8 mouse cellular contexts compared by ENCODE assay signal in the genomic region with DNA sequence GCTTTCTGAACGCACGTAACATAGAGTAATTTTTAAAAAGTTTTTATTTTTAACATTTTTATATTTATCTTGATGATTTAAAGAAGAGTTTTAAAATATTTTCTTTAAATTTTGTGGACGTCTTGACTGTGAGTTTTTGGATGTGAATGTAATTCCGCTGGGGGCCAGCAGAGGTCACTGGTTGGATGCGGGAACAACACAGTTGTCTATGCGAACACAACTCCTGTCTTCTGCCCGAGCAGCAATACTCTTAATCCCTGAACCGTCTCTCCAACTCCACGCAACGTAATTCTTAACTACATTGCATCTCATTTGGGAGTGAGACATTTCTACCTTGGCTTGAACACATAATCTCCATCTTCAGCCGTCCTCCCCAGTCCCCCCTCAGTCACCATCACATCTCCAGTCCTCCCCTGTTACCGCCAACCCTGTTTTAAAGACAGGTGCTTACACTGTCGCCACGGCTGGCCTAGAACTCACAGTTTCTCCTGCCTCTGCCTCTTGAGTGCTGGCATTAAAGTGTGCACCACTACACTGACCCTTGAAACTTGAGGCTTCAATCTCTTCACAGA. TPM values are rescaled to one million over a fixed set of nuclear protein-coding genes. Genes with fewer than 3 reads are reported as not detected.
DNase-seq lines count a peak whose midpoint lies in the region; ATAC-seq and TF ChIP-seq lines count a peak whose summit lies in the region.

No protein-coding gene starts in this region.

- no peaks in the 10 kb centered on the region for H3K36me3 ChIP-seq in small intestine, adult 2 months (ENCODE audit: control insufficient read depth, insufficient read depth, low read length)

- no peaks in the 10 kb centered on the region for H3K27me3 ChIP-seq in small intestine, adult 2 months (ENCODE audit: control insufficient read depth, insufficient read depth, low read length)

- peak; percentile 91 for DNase-seq in heart, adult 11 months
- DNase-seq in heart, adult 9 months (ENCODE audit: low spot score in 2 of 2): no peak
- DNase-seq in cerebellum, postnatal 36 days: peak; percentile 84 to 85
- DNase-seq in gastrocnemius, adult 18-20 months (ENCODE audit: low spot score): peak; percentile 83
- DNase-seq in left cerebral cortex, postnatal 14 days (ENCODE audit: low spot score in 2 of 2): peak; percentile 81 to 88

- H3K27ac ChIP-seq in small intestine, adult 2 months (ENCODE audit: insufficient read depth, low read depth, low read length): no peak overlapping the region

- H3K4me3 ChIP-seq in small intestine, adult 2 months (ENCODE audit: low read depth, low read length): no peak overlapping the region

- 11% methylated on average over 14 of the region's 14 CpGs for WGBS in small intestine, adult 2 months

- no peak for TF ChIP-seq POLR2A in small intestine, adult 2 months (IDR thresholded peaks at IDR 0.05; ENCODE audit: low read depth, low read length)

- intact Hi-C loops in left cerebral cortex, postnatal 14 days (cut with DNase I): loop anchor here (1.0 to 5.0 kb wide), 3 partner anchors 33 to 160 kb away; partner anchors contain the start of genes Gm42957, Nudt17 and Pex11b

- TF ChIP-seq CTCF in small intestine, adult 2 months (IDR thresholded peaks at IDR 0.05; ENCODE audit: extremely low read depth, insufficient read length, insufficient replicate concordance, low read depth, low read length): peak; percentile 81; the same call in 1 of the 2 replicates

- peak; percentile 78 for ATAC-seq in inflammation-experienced regulatory T-cells, adult 6 months
- ATAC-seq in megakaryocyte-erythroid progenitor cell, adult 5-6 weeks (replicated peaks; ENCODE audit: low FRiP score, low TSS enrichment, poor library complexity, severe bottlenecking): peak; percentile 79

- H3K4me1 ChIP-seq in small intestine, adult 2 months (ENCODE audit: control insufficient read depth, insufficient read depth, insufficient read length, low read length): peaks cover 4% of the 10 kb centered on the region; the same call in 1 of the 2 replicates

RNA-seq across cellular contexts. Expression of gene Txnip, which starts 10.3 kb away (rescaled TPM):
- 100 to 1,000 TPM; 344 to 646 TPM for total RNA-seq in gastrocnemius, adult 18-20 months (2021)
- 100 to 1,000 TPM; 160 to 366 (median 354) TPM for polyA plus RNA-seq in inflammation-experienced regulatory T-cells, adult 6 months (2017; shearing (Covaris generic))
- 10 to 100 TPM; 26.9 to 36.8 TPM for total RNA-seq in left cerebral cortex, postnatal 14 days (2021)
- total RNA-seq in megakaryocyte-erythroid progenitor cell, adult 5-6 weeks (2014; fragmentation: Nextera tagmentation): 257 and 274 TPM in 2 replicates
- total RNA-seq in megakaryocyte-erythroid progenitor cell, adult 5-6 weeks (2017): 121 and 224 TPM in 2 replicates
- 167 and 384 TPM in 2 replicates for polyA plus RNA-seq in small intestine, adult 2 months (2012; rRNA removed)

RNA-seq across cellular contexts. Expression of gene Hfe2, which starts 22.5 kb away (rescaled TPM):
- 100 to 1,000 TPM; 622 to 636 TPM for total RNA-seq in gastrocnemius, adult 18-20 months (2021)
- polyA plus RNA-seq in inflammation-experienced regulatory T-cells, adult 6 months (2017; shearing (Covaris generic)): not detected
- under 1 TPM; 0.18 to 0.42 TPM for total RNA-seq in left cerebral cortex, postnatal 14 days (2021)
- total RNA-seq in megakaryocyte-erythroid progenitor cell, adult 5-6 weeks (2014; fragmentation: Nextera tagmentation): not detected in 2 replicates
- total RNA-seq in megakaryocyte-erythroid progenitor cell, adult 5-6 weeks (2017): not detected in 2 replicates
- 0.06 TPM in 1 of 2 replicates, not detected in the other for polyA plus RNA-seq in small intestine, adult 2 months (2012; rRNA removed)

RNA-seq across cellular contexts. Expression of gene Gm16253, which starts 29.3 kb away (rescaled TPM):
- total RNA-seq in gastrocnemius, adult 18-20 months (2021): 1 to 10 TPM; 1.2 to 2.0 TPM
- 1 to 10 TPM in 1 of 3 experiments, not detected in 2; 2.1 TPM for polyA plus RNA-seq in inflammation-experienced regulatory T-cells, adult 6 months (2017; shearing (Covaris generic))
- total RNA-seq in left cerebral cortex, postnatal 14 days (2021): not detected
- not detected in 2 replicates for total RNA-seq in megakaryocyte-erythroid progenitor cell, adult 5-6 weeks (2014; fragmentation: Nextera tagmentation)
- total RNA-seq in megakaryocyte-erythroid progenitor cell, adult 5-6 weeks (2017): not detected in 2 replicates
- not detected in 2 replicates for polyA plus RNA-seq in small intestine, adult 2 months (2012; rRNA removed)

RNA-seq across cellular contexts. Expression of gene Polr3gl, which starts 46.5 kb away (rescaled TPM):
- 10 to 100 TPM; 44.0 to 56.1 TPM for total RNA-seq in gastrocnemius, adult 18-20 months (2021)
- 10 to 100 TPM; 26.9 to 48.9 (median 33.8) TPM for polyA plus RNA-seq in inflammation-experienced regulatory T-cells, adult 6 months (2017; shearing (Covaris generic))
- 10 to 100 TPM; 26.6 to 29.7 TPM for total RNA-seq in left cerebral cortex, postnatal 14 days (2021)
- 18.4 and 38.1 TPM in 2 replicates for total RNA-seq in megakaryocyte-erythroid progenitor cell, adult 5-6 weeks (2014; fragmentation: Nextera tagmentation)
- 56.0 and 72.8 TPM in 2 replicates for total RNA-seq in megakaryocyte-erythroid progenitor cell, adult 5-6 weeks (2017)
- 3.4 and 7.9 TPM in 2 replicates for polyA plus RNA-seq in small intestine, adult 2 months (2012; rRNA removed)

RNA-seq across cellular contexts. Expression of gene Ankrd34a, which starts 49.0 kb away (rescaled TPM):
- 1 to 10 TPM; 1.0 to 1.7 TPM for total RNA-seq in gastrocnemius, adult 18-20 months (2021)
- under 1 TPM in 1 of 3 experiments, not detected in 2; 0.17 TPM for polyA plus RNA-seq in inflammation-experienced regulatory T-cells, adult 6 months (2017; shearing (Covaris generic))
- total RNA-seq in left cerebral cortex, postnatal 14 days (2021): 10 to 100 TPM; 69.9 to 72.6 TPM
- not detected in 2 replicates for total RNA-seq in megakaryocyte-erythroid progenitor cell, adult 5-6 weeks (2014; fragmentation: Nextera tagmentation)
- not detected in 2 replicates for total RNA-seq in megakaryocyte-erythroid progenitor cell, adult 5-6 weeks (2017)
- polyA plus RNA-seq in small intestine, adult 2 months (2012; rRNA removed): 0.44 and 0.63 TPM in 2 replicates

Comparison
In these comparisons a context has a peak if more than half of its experiments do, and no peak if none do; other contexts are left out.
1. DNase-seq: peak in heart, adult 11 months (single experiment), cerebellum, postnatal 36 days (2 of 2), gastrocnemius, adult 18-20 months (single experiment) and left cerebral cortex, postnatal 14 days (2 of 2); none in heart, adult 9 months (0 of 2).
2. RNA of gene Hfe2, which starts 22.5 kb away (total RNA-seq): 622 to 636 TPM in gastrocnemius, adult 18-20 months; 0.18 to 0.42 TPM in left cerebral cortex, postnatal 14 days and not detected in megakaryocyte-erythroid progenitor cell, adult 5-6 weeks; every median in the first group is over 100 times any median in the second.